Mouse (Mus musculus): ENCODE measurements at regions not wholly inside any gene's neighbourhood (a gene's known extent, or its start where the extent isn't known, plus 50 kb on each side); places are given as distances from the start of the nearest gene placed in this dataset.
"Not testable (repeated sequence)": the region's sequence is repeated elsewhere in the genome, so short reads cannot be mapped to it uniquely, and the experiment has no call there.

- TF ChIP-seq CTCF, POLR2A (IDR thresholded peaks at IDR 0.05; ENCODE audit: extremely low read depth, insufficient read depth, low read length): not testable (repeated sequence)
Measured at GRCm38 (mm10) chr14:53080556-53080955, 585.0 kb upstream of the Olfr1507 start.
